Mouse (Mus musculus) midbrain, embryonic 14.5 days (tissue): Measurements from ENCODE around the gene Dppa3. TPM values are rescaled to one million over a fixed set of nuclear protein-coding genes. Genes with fewer than 3 reads are reported as not detected.

Experiments
- ATAC-seq: fragments of 200-750 bp; cut with Nextera tagmentation; 2 replicates; pipeline ENCODE4 v1.8.0; 2017; ENCODE audit warnings: moderate number of reproducible peaks, moderate library complexity; ENCODE audit not compliant: low FRiP score, low TSS enrichment
- DNase-seq: peaks from one replicate; pipeline ENCODE4 v3.0.0-alpha.2; 2015
- H3K27ac ChIP-seq: fragments of 300-500 bp; sonication (generic); replicated peaks from 2 replicates; pipeline ENCODE4 v1.5.1; 2014; ENCODE audit warnings: mild to moderate bottlenecking, low read depth, low read length, moderate library complexity
- H3K27me3 ChIP-seq: fragments of 300-500 bp; sonication (generic); 2 replicates; pipeline ENCODE4 v1.6.1; 2014; ENCODE audit warnings: low read length, control low read depth, mixed read lengths; ENCODE audit not compliant: control insufficient read depth, insufficient read depth
- H3K36me3 ChIP-seq: fragments of 300-500 bp; sonication (generic); 2 replicates; pipeline ENCODE4 v1.6.1; 2014; ENCODE audit warnings: low read length, control low read depth; ENCODE audit not compliant: control insufficient read depth, insufficient read depth
- H3K4me1 ChIP-seq: fragments of 300-500 bp; sonication (generic); 2 replicates; pipeline ENCODE4 v1.6.1; 2014; ENCODE audit warnings: mild to moderate bottlenecking, antibody characterized with exemption, low read length, control low read depth; ENCODE audit not compliant: control insufficient read depth, insufficient read depth
- H3K4me2 ChIP-seq: fragments of 300-500 bp; sonication (generic); 2 replicates; pipeline ENCODE4 v1.6.1; 2014; ENCODE audit warnings: mild to moderate bottlenecking, low read length, moderate library complexity
- H3K4me3 ChIP-seq: fragments of 300-500 bp; sonication (generic); replicated peaks from 2 replicates; pipeline ENCODE4 v1.5.1; 2014; ENCODE audit warnings: low read depth, low read length
- H3K9ac ChIP-seq: fragments of 300-500 bp; sonication (generic); replicated peaks from 2 replicates; pipeline ENCODE4 v1.6.1; 2014; ENCODE audit warnings: mild to moderate bottlenecking, low read length, moderate library complexity
- H3K9me3 ChIP-seq: fragments of 300-500 bp; sonication (generic); 2 replicates; pipeline ENCODE4 v1.6.1; 2016; ENCODE audit warnings: low read length, control low read depth, mixed read lengths; ENCODE audit not compliant: control insufficient read depth
- WGBS: fragments of 180-500 bp; shearing (Covaris S2); extraction: QIAGEN DNeasy Blood & Tissue Kit; methylation state at CpG from one replicate; pipeline ENCODE4 v1.1.7; 2014; 5-methylcytosine and 5-hydroxymethylcytosine counted together
- polyA plus RNA-seq: library from polyadenylated mRNA; unstranded; fragments of >200 nt; fragmentation: Nextera tagmentation; extraction: Ambion mirVana; gene quantifications from 2 replicates; pipeline ENCODE4 v1.2.1, GENCODE M21; 2014

The Dppa3 gene
- polyA plus RNA-seq, 1 experiment from 2014 or later: not detected

DNA sequence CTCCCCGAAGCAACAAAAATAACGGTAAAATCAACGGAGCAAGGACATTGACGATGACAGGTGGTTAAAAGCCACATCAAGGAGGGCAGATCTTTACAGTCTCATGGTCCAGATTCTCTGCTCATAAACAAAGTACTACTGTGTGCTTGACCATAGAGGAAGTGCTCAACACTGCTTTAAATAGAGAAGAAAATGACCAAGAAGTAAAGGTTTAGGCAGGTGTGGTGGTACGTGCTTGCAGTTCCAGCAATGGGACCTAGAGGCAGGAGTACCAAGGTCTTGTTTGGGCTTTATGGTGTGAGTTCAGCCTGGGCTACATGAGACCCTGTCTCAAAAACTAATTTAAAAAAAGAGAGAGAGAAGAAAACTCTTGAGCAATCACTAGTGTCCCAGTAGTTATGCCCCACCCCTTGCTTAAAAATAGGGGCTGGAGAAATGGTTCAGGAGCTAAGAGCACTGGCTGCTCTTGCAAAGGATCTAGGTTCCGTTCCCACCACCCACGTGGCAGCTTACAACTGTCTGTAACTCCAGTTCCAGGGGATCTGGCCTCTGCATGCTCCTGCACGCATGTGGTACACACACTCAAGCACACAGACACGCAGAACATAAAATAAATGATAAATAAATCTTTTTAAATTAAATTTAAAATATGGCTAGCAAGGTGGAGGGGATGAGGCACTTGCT is 27.0 kb upstream of the Dppa3 start:
- no peaks in the 10 kb centered on the region for H3K4me1 ChIP-seq
- H3K4me2 ChIP-seq: no peak overlapping the region
- H3K9me3 ChIP-seq: no peaks in the 10 kb centered on the region
- H3K36me3 ChIP-seq: no peaks in the 10 kb centered on the region
- H3K4me3 ChIP-seq: no peak overlapping the region
- DNase-seq: no peak
- WGBS: 91% methylated on average over 9 of the region's 9 CpGs
- no peak for ATAC-seq
- no peaks in the 10 kb centered on the region for H3K27me3 ChIP-seq
- no peak overlapping the region for H3K9ac ChIP-seq
- H3K27ac ChIP-seq: no peak overlapping the region

DNA sequence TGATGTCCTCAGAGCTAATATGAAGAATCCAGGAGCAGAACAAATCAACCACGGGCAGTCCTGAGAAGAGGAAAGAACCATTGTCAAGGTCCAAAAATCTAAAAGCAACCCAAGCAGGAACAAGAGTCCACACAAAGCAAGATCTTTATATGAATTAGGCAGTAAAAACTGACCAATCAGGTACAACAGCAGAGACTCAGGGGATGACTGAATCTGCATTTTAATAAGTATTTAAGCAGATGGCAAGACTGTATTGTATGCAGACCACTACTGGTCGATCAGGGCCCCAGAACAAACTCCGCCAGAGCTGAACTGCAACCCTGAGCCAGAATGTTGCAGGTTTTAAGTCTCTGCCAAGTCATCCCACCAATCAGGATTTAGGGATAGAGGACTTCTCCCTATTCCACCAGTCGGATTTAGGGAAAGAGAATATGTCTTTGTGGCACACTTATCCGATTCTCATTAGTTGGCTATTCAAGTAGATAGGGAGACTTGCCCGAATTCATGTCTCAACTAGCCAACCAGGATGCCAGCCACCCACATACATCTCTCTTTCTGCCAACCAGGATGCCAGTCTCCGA is 26.1 kb upstream of the Dppa3 start:
- Histone ChIP-seq H3K4me2 (no peak overlapping the region), H3K36me3 (no peaks in the 10 kb centered on the region), H3K9ac (no peak overlapping the region), H3K4me3 (no peak overlapping the region), H3K27ac (no peak overlapping the region), H3K27me3 (no peaks in the 10 kb centered on the region), H3K9me3 (no peaks in the 10 kb centered on the region), H3K4me1 (no peaks in the 10 kb centered on the region)
- ATAC-seq: no peak
- 81% methylated on average over 7 of the region's 7 CpGs for WGBS
- no peak for DNase-seq

DNA sequence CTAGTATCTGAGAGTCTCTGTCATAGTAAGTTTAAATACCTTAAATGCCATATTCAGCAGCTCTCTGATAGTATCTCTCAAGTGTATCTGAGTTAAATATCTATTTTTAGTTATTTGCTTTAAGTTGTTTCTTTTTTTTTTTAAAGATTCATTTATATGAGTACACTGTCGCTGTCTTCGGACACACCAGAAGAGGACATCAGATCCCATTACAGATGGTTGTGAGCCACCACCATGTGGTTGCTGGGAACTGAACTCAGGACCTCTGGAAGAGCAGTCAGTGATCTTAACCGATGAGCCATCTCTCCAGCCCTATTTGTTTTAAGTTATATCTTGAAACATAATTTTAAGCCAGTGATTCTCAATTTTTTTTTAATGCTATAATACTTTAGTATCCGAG is 25.2 kb upstream of the Dppa3 start:
- Histone ChIP-seq H3K9ac (no peak overlapping the region), H3K9me3 (no peaks in the 10 kb centered on the region), H3K36me3 (no peaks in the 10 kb centered on the region), H3K4me3 (no peak overlapping the region), H3K4me1 (no peaks in the 10 kb centered on the region), H3K4me2 (no peak overlapping the region), H3K27me3 (no peaks in the 10 kb centered on the region), H3K27ac (no peak overlapping the region)
- DNase-seq (no peak), ATAC-seq (no peak)
- WGBS: 92% methylated on average over 4 of the region's 4 CpGs

DNA sequence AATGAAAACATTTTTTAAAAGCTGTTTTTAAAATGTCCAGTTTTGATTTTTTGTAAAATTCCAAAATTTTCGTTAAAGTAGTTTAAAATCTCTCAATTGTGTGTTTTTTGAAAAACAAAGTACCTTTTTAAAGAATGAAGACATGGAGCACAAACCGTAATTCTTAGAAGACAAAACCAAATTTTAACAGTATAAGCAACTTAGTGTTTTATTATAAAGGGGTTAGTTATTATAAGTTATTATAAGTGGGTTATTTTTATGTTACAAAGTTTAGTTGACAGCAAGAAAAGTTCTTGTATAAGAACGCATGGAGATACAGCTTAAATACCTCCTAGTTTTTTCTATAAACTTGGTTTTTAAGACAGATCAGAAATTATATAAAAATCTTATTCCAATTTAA is 24.6 kb upstream of the Dppa3 start:
- DNase-seq: no peak
- no peak overlapping the region for H3K4me3 ChIP-seq
- no peak overlapping the region for H3K27ac ChIP-seq
- no peaks in the 10 kb centered on the region for H3K36me3 ChIP-seq
- H3K27me3 ChIP-seq: no peaks in the 10 kb centered on the region
- H3K4me2 ChIP-seq: peak overlapping the region; percentile 54
- H3K9me3 ChIP-seq: no peaks in the 10 kb centered on the region
- WGBS: 89% methylated on average over 3 of the region's 3 CpGs
- H3K9ac ChIP-seq: no peak overlapping the region
- no peak for ATAC-seq
- no peaks in the 10 kb centered on the region for H3K4me1 ChIP-seq

DNA sequence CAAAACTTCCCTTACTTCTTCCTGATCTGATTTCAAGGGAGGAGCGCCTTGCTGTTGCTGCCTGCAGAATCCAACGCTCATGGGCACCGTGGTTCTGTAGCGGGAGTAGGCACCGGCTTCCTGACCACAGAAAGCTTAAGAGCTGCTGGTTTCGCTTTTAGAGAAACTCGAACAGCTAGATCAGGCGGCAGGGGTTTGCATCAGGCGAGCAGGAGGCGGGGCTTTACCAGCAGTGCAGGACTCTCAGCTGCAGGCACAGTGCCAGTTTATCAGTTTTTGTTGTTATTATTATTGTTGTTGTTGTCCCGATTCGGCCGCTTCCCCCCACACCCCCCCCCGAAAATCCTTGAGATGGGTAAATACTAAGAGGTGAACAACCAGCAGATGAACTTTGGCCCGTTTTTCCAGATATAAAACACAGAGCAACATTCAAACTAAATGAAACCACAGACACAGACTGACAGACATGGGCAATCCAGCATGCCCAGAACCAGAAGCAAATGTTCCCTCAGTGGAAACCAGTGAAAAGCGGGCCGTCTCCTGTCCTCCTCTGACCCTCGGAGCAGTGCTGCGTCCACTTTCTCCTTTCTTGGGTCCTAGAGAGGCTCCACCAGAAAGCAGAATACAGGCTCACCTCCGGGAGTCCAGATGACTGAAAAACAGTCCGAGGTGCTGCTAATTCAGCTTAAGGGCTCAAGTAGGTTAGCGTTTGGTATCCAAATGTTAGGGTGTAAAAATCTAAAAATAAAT is 23.8 kb upstream of the Dppa3 start, which contains the start of gene Apobec1:
Gene Apobec1, minus strand, starts transcription at position 203 of the 750 bp plus-strand sequence.
- H3K36me3 ChIP-seq: no peaks in the 10 kb centered on the region
- WGBS: 8% methylated on average over 22 of the region's 22 CpGs
- DNase-seq (peak; percentile 77), ATAC-seq (peak; percentile 66; the same call in 1 of the 2 replicates)
- no peak within 1 kb of the TSS for H3K27ac ChIP-seq
- no peaks in the 10 kb centered on the region for H3K27me3 ChIP-seq
- H3K4me3 ChIP-seq: peak within 1 kb of the TSS; percentile 29
- H3K4me1 ChIP-seq: no peaks in the 10 kb centered on the region
- peak within 1 kb of the TSS; percentile 37; the same call in 1 of the 2 replicates for H3K9ac ChIP-seq
- no peaks in the 10 kb centered on the region for H3K9me3 ChIP-seq
- peak within 1 kb of the TSS; percentile 54 for H3K4me2 ChIP-seq

DNA sequence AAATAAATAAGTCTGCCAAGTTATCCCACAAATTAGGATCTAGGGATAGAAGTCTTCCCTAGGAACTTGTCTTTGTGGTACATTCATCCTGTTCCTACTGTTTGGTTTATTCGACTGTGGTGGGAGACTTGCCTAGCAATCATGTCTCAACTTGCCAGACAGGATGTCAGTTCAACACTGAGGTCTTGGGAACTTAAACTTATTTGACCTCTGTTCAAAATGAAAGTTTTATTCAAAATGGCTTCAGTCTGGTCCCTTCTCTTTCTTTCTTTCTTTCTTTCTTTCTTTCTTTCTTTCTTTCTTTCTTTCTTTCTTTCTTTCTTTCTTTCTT is 23.3 kb upstream of the Dppa3 start:
- H3K9ac ChIP-seq: no peak overlapping the region
- 76% methylated on average over 1 of the region's 1 CpGs for WGBS
- H3K4me2 ChIP-seq: peak overlapping the region; percentile 54

DNA sequence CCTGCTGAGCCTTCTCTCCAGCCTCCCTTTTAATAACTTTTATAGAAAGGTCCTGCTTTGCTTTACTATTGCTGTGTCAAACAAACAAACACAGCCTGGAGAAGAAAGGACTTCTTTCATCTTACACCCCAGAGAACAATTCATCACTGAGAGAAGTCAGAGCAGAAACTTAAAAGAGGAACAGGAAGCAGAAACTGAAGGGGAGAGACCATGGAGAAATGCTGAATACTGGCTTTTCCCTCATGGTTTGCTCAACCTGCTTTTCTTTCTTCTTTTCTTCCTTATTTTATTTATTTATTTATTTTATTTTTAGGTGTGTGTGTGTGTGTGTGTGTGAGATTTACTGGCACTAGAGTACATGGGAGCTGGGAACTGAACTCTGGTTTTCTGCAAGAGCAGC is 21.9 kb upstream of the Dppa3 start:
- ATAC-seq: no peak

More for the DNA sequence above, 23.3 kb upstream of the Dppa3 start:
- H3K27me3 ChIP-seq: no peaks in the 10 kb centered on the region
- H3K27ac ChIP-seq: no peak overlapping the region
- DNase-seq (no peak), ATAC-seq (no peak)
- H3K9me3 ChIP-seq: no peaks in the 10 kb centered on the region
- H3K4me3 ChIP-seq: no peak overlapping the region
- no peaks in the 10 kb centered on the region for H3K4me1 ChIP-seq
- H3K36me3 ChIP-seq: no peaks in the 10 kb centered on the region

DNA sequence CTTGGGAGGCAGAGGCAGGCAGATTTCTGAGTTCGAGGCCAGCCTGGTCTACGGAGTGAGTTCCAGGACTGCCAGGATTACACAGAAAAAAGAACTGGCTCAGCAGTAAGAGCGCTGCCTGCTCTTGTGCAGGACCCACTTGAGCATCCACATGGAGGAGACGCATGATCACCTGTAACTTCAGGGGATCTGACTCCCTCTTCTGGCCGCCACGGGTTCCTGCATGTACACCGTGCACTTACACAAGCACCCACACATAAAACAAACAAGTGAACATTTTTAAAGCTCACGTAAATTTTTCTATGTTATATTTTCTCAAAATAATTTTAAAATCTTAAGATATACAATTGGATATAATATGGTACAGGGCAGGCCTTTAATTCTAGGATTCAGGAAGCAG is 20.7 kb upstream of the Dppa3 start:
- Histone ChIP-seq H3K9ac (no peak overlapping the region), H3K4me3 (no peak overlapping the region), H3K4me2 (no peak overlapping the region), H3K27me3 (no peaks in the 10 kb centered on the region), H3K36me3 (no peaks in the 10 kb centered on the region), H3K4me1 (no peaks in the 10 kb centered on the region), H3K9me3 (no peaks in the 10 kb centered on the region), H3K27ac (no peak overlapping the region)
- ATAC-seq: no peak
- DNase-seq: no peak
- 91% methylated on average over 8 of the region's 8 CpGs for WGBS

More for the DNA sequence above, 21.9 kb upstream of the Dppa3 start:
- Histone ChIP-seq H3K9me3 (no peaks in the 10 kb centered on the region), H3K9ac (no peak overlapping the region), H3K27me3 (no peaks in the 10 kb centered on the region), H3K4me2 (no peak overlapping the region), H3K4me3 (no peak overlapping the region), H3K36me3 (no peaks in the 10 kb centered on the region), H3K4me1 (no peaks in the 10 kb centered on the region), H3K27ac (no peak overlapping the region)
- no peak for DNase-seq
